Mouse (Mus musculus): Measurements from ENCODE around the gene Gm4763. TPM values are rescaled to one million over a fixed set of nuclear protein-coding genes. Genes with fewer than 3 reads are reported as not detected.

Gene Gm4763
- 106 TPM for polyA plus RNA-seq (2014; fragmentation: Illumina TruSeq; extraction: RNeasy Lipid Tissue Mini Kit (QIAGEN cat#74804); ENCODE audit: low read depth, low replicate concordance)

DNA sequence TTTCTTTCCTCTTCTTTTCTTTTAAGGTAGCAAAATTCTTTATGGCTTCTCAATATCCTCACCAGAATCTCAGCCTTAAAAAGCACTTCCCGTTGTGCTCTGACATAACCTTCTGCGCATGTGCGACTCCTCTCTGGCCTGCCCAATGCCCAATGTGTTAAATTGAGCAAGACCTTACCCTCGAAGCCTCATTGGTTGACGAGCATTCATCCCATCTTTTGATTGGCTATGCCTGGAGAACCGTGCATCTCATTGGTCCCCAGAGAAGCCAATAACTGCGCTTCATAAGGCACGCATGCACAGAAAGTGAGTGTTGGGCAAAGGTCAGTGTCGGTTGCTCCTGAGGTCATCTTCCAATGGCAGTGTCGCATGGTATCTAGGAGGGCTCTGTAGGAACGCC is at the start of gene Gm4763:
Gm4763 (minus strand) TSS at position 101 of the 400 bp plus-strand sequence.

DNA sequence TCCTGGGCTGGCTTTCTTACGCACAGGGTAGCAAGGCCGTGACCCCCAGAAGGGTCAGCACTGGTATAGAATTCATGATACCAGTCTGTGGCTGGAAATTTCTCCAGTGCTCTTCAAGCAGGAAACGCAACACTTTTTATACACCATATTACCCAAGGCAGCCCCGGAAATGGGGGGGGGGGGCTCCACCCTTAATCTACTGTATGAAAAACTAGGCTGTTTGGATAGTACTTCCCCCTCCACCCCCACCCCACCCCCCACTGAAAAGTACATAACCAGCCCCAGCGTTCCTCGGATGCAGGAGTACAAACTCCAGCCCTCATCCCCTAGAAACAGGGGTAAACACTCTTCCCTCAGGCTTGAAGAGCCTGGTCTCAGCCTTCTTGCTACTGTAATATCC is 33.5 kb upstream of the Gm4763 start, which contains the start of gene Cd177:
Cd177 (minus strand) TSS at position 101 of the 400 bp plus-strand sequence.

DNA sequence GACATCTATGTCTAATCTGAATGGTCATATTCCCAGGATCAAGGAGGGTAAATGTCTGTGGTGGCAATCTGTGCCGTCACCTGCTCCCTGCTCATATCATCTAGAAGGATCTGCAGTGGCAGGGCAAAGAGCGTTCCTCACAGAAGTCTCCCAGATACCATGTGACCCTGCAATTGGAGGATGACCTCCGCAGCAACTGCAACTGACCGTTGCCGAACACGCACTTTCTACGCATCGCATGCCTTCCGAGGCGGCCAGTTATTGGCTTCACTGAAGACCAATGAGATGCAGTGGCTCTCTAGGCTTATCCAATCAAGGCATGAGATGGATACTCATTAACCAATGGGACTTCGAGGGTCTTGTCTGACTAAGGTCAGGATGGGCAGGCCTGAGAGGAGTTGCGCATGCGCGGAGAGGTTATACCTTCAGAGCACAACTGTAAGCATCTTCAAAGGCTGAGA is 17.8 kb downstream of the Gm4763 start, which contains the start of gene BC049730:
BC049730 (plus strand) TSS at position 411 of the 461 bp plus-strand sequence.

DNA sequence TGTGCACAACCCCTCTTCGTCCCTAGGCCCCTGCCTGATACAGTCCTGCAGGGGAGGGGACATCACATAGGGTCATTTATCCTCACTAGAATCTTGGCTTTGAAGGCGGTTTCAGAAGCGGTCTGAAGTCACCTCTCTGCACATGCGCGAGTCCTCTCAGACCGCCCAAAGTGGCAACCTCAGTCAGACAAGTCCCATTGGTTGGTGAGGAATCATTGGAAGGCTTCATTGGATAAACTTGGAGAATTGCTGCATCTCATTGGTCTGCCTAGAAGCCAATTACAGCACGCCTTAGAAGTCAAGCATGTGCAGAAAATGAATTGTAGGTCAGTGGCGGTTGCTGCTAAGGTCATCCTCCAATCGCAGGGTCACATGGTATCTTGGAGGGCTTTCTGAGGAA is 50.1 kb downstream of the Gm4763 start, which contains the start of gene Tex101:
Tex101 (minus strand) TSS at position 101 of the 400 bp plus-strand sequence.

Other genes with a start within 250 kb of the Gm4763 start
- gene Cadm4, start 244.9 kb downstream of the Gm4763 start, polyA plus RNA-seq (2014; fragmentation: Illumina TruSeq; extraction: RNeasy Lipid Tissue Mini Kit (QIAGEN cat#74804); ENCODE audit: low read depth, low replicate concordance) = not detected
- 0.60 TPM for gene Zfp428, start 219.9 kb downstream of the Gm4763 start, polyA plus RNA-seq (2014; fragmentation: Illumina TruSeq; extraction: RNeasy Lipid Tissue Mini Kit (QIAGEN cat#74804); ENCODE audit: low read depth, low replicate concordance)
- gene AC161166.1, start 214.5 kb downstream of the Gm4763 start, polyA plus RNA-seq (2014; fragmentation: Illumina TruSeq; extraction: RNeasy Lipid Tissue Mini Kit (QIAGEN cat#74804); ENCODE audit: low read depth, low replicate concordance) = 9.5 TPM
- 1.2 TPM for gene Irgq, start 196.2 kb downstream of the Gm4763 start, polyA plus RNA-seq (2014; fragmentation: Illumina TruSeq; extraction: RNeasy Lipid Tissue Mini Kit (QIAGEN cat#74804); ENCODE audit: low read depth, low replicate concordance)
- gene Pinlyp, start 180.8 kb downstream of the Gm4763 start, polyA plus RNA-seq (2014; fragmentation: Illumina TruSeq; extraction: RNeasy Lipid Tissue Mini Kit (QIAGEN cat#74804); ENCODE audit: low read depth, low replicate concordance) = not detected
- gene Xrcc1, start 180.6 kb downstream of the Gm4763 start, polyA plus RNA-seq (2014; fragmentation: Illumina TruSeq; extraction: RNeasy Lipid Tissue Mini Kit (QIAGEN cat#74804); ENCODE audit: low read depth, low replicate concordance) = 2.1 TPM
- gene Ethe1, start 139.4 kb downstream of the Gm4763 start, polyA plus RNA-seq (2014; fragmentation: Illumina TruSeq; extraction: RNeasy Lipid Tissue Mini Kit (QIAGEN cat#74804); ENCODE audit: low read depth, low replicate concordance) = not detected
- gene Zfp575, start 139.3 kb downstream of the Gm4763 start, polyA plus RNA-seq (2014; fragmentation: Illumina TruSeq; extraction: RNeasy Lipid Tissue Mini Kit (QIAGEN cat#74804); ENCODE audit: low read depth, low replicate concordance) = not detected
- not detected for gene Phldb3, start 116.1 kb downstream of the Gm4763 start, polyA plus RNA-seq (2014; fragmentation: Illumina TruSeq; extraction: RNeasy Lipid Tissue Mini Kit (QIAGEN cat#74804); ENCODE audit: low read depth, low replicate concordance)
- not detected for gene Lypd3, start 90.4 kb downstream of the Gm4763 start, polyA plus RNA-seq (2014; fragmentation: Illumina TruSeq; extraction: RNeasy Lipid Tissue Mini Kit (QIAGEN cat#74804); ENCODE audit: low read depth, low replicate concordance)
- 85.9 TPM for gene Tex101, start 50.2 kb downstream of the Gm4763 start, polyA plus RNA-seq (2014; fragmentation: Illumina TruSeq; extraction: RNeasy Lipid Tissue Mini Kit (QIAGEN cat#74804); ENCODE audit: low read depth, low replicate concordance)
- 132 TPM for gene BC049730, start 17.7 kb downstream of the Gm4763 start, polyA plus RNA-seq (2014; fragmentation: Illumina TruSeq; extraction: RNeasy Lipid Tissue Mini Kit (QIAGEN cat#74804); ENCODE audit: low read depth, low replicate concordance)
- not detected for gene Cd177, start 33.4 kb upstream of the Gm4763 start, polyA plus RNA-seq (2014; fragmentation: Illumina TruSeq; extraction: RNeasy Lipid Tissue Mini Kit (QIAGEN cat#74804); ENCODE audit: low read depth, low replicate concordance)
- 3.1 TPM for gene Ceacam10, start 50.3 kb upstream of the Gm4763 start, polyA plus RNA-seq (2014; fragmentation: Illumina TruSeq; extraction: RNeasy Lipid Tissue Mini Kit (QIAGEN cat#74804); ENCODE audit: low read depth, low replicate concordance)
- gene Gm9844, start 135.3 kb upstream of the Gm4763 start, polyA plus RNA-seq (2014; fragmentation: Illumina TruSeq; extraction: RNeasy Lipid Tissue Mini Kit (QIAGEN cat#74804); ENCODE audit: low read depth, low replicate concordance) = 1.0 TPM
- gene Lypd4, start 143.0 kb upstream of the Gm4763 start, polyA plus RNA-seq (2014; fragmentation: Illumina TruSeq; extraction: RNeasy Lipid Tissue Mini Kit (QIAGEN cat#74804); ENCODE audit: low read depth, low replicate concordance) = 180 TPM
- 21.6 TPM for gene Dmrtc2, start 143.1 kb upstream of the Gm4763 start, polyA plus RNA-seq (2014; fragmentation: Illumina TruSeq; extraction: RNeasy Lipid Tissue Mini Kit (QIAGEN cat#74804); ENCODE audit: low read depth, low replicate concordance)
- gene Rps19, start 157.5 kb upstream of the Gm4763 start, polyA plus RNA-seq (2014; fragmentation: Illumina TruSeq; extraction: RNeasy Lipid Tissue Mini Kit (QIAGEN cat#74804); ENCODE audit: low read depth, low replicate concordance) = 14.6 TPM
- gene Cd79a, start 170.5 kb upstream of the Gm4763 start, polyA plus RNA-seq (2014; fragmentation: Illumina TruSeq; extraction: RNeasy Lipid Tissue Mini Kit (QIAGEN cat#74804); ENCODE audit: low read depth, low replicate concordance) = not detected
- gene Arhgef1, start 176.0 kb upstream of the Gm4763 start, polyA plus RNA-seq (2014; fragmentation: Illumina TruSeq; extraction: RNeasy Lipid Tissue Mini Kit (QIAGEN cat#74804); ENCODE audit: low read depth, low replicate concordance) = 0.83 TPM
- gene Gm4881, start 217.6 kb upstream of the Gm4763 start, polyA plus RNA-seq (2014; fragmentation: Illumina TruSeq; extraction: RNeasy Lipid Tissue Mini Kit (QIAGEN cat#74804); ENCODE audit: low read depth, low replicate concordance) = not detected
- 0.31 TPM for gene Rabac1, start 245.8 kb upstream of the Gm4763 start, polyA plus RNA-seq (2014; fragmentation: Illumina TruSeq; extraction: RNeasy Lipid Tissue Mini Kit (QIAGEN cat#74804); ENCODE audit: low read depth, low replicate concordance)

Measured in testis, adult 10 weeks (tissue).